Comparison of ENCODE assay signal across 8 mouse cellular contexts in genomic region chr14:41013143-41013542, GRCm38 (mm10). TPM values are rescaled to one million over a fixed set of nuclear protein-coding genes. Genes with fewer than 3 reads are reported as not detected.
DNase-seq lines count a peak whose midpoint lies in the region; ATAC-seq lines count a peak whose summit lies in the region.

No protein-coding gene starts in this region.

- no peak for ATAC-seq in kidney, embryonic 14.5 days (ENCODE audit: low FRiP score, low TSS enrichment)
- ATAC-seq in common myeloid progenitor, adult 5-6 weeks (replicated peaks; ENCODE audit: low read depth, poor library complexity, severe bottlenecking), result peak; percentile 23; the same call in 1 of the 2 replicates
- 0 out of 2 replicates have a peak, but pooled peaks have one; percentile 0 for ATAC-seq in hindbrain, embryonic 15.5 days (ENCODE audit: low FRiP score, low read depth)
- peak; percentile 7; the same call in 1 of the 2 replicates for ATAC-seq in midbrain, embryonic 13.5 days

- DNase-seq in kidney, postnatal 4 days, result no peak
- DNase-seq in thymus, postnatal 10 days (ENCODE audit: low spot score in 2 of 2), result no peak
- no peak for DNase-seq in MN1 (ENCODE audit: low spot score)
- no peak for DNase-seq in yolk sac, embryonic 10.5 days (ENCODE audit: low spot score)

- H3K4me3 ChIP-seq in kidney, embryonic 14.5 days (ENCODE audit: low read length), result peak overlapping the region; percentile 53
- peak overlapping the region; percentile 71 for H3K4me3 ChIP-seq in hindbrain, embryonic 15.5 days
- peak overlapping the region; percentile 65 for H3K4me3 ChIP-seq in midbrain, embryonic 13.5 days (replicated peaks)

- no peaks in the 10 kb centered on the region for H3K9me3 ChIP-seq in kidney, embryonic 14.5 days (ENCODE audit: control insufficient read depth, low read length)
- H3K9me3 ChIP-seq in hindbrain, embryonic 15.5 days, result no peaks in the 10 kb centered on the region
- H3K9me3 ChIP-seq in midbrain, embryonic 13.5 days, result no peaks in the 10 kb centered on the region

- H3K4me2 ChIP-seq in kidney, embryonic 14.5 days (replicated peaks; ENCODE audit: low read depth, low read length), result peak overlapping the region; percentile 72
- peak overlapping the region; percentile 82 for H3K4me2 ChIP-seq in hindbrain, embryonic 15.5 days
- peak overlapping the region; percentile 78 for H3K4me2 ChIP-seq in midbrain, embryonic 13.5 days (replicated peaks)

- no peaks in the 10 kb centered on the region for H3K36me3 ChIP-seq in kidney, embryonic 14.5 days (ENCODE audit: control insufficient read depth, insufficient read depth, low read length)
- no peaks in the 10 kb centered on the region for H3K36me3 ChIP-seq in hindbrain, embryonic 15.5 days
- no peaks in the 10 kb centered on the region for H3K36me3 ChIP-seq in midbrain, embryonic 13.5 days

- WGBS in kidney, embryonic 14.5 days, result 15% methylated on average over 9 of the region's 9 CpGs
- 23% methylated on average over 9 of the region's 9 CpGs for WGBS in hindbrain, embryonic 15.5 days
- WGBS in midbrain, embryonic 13.5 days, result 19% methylated on average over 9 of the region's 9 CpGs

- no peaks in the 10 kb centered on the region for H3K27me3 ChIP-seq in kidney, embryonic 14.5 days (ENCODE audit: control insufficient read depth, insufficient read depth, low read length)
- no peaks in the 10 kb centered on the region for H3K27me3 ChIP-seq in hindbrain, embryonic 15.5 days
- H3K27me3 ChIP-seq in midbrain, embryonic 13.5 days, result no peaks in the 10 kb centered on the region

- H3K4me1 ChIP-seq in kidney, embryonic 14.5 days (ENCODE audit: control insufficient read depth, insufficient read depth, low read length), result peaks cover 5% of the 10 kb centered on the region
- H3K4me1 ChIP-seq in hindbrain, embryonic 15.5 days (replicated peaks), result peaks cover 19% of the 10 kb centered on the region
- H3K4me1 ChIP-seq in midbrain, embryonic 13.5 days (replicated peaks), result peaks cover 14% of the 10 kb centered on the region

- no peak overlapping the region for H3K27ac ChIP-seq in kidney, embryonic 14.5 days (ENCODE audit: low read depth, low read length)
- H3K27ac ChIP-seq in hindbrain, embryonic 15.5 days (replicated peaks), result peak overlapping the region; percentile 90
- peak overlapping the region; percentile 81; the same call in 1 of the 2 replicates for H3K27ac ChIP-seq in midbrain, embryonic 13.5 days

- H3K9ac ChIP-seq in kidney, embryonic 14.5 days (ENCODE audit: low read depth, low read length), result peak overlapping the region; percentile 65
- peak overlapping the region; percentile 86 for H3K9ac ChIP-seq in hindbrain, embryonic 15.5 days
- H3K9ac ChIP-seq in midbrain, embryonic 13.5 days (replicated peaks), result peak overlapping the region; percentile 83

RNA-seq across cellular contexts. Expression of gene Fam213a, which starts 0.4 kb away (rescaled TPM):
- 108 and 112 TPM in 2 replicates for polyA plus RNA-seq in kidney, embryonic 14.5 days (2014; fragmentation: Nextera tagmentation; extraction: Ambion mirVana)
- total RNA-seq in common myeloid progenitor, adult 5-6 weeks (2017), result 26.4 and 32.5 TPM in 2 replicates
- polyA plus RNA-seq in hindbrain, embryonic 15.5 days (2015; fragmentation: Nextera tagmentation; extraction: Ambion mirVana), result 92.1 and 107 TPM in 2 replicates
- polyA plus RNA-seq in midbrain, embryonic 13.5 days (2015; fragmentation: Nextera tagmentation; extraction: Ambion mirVana), result 66.9 and 67.2 TPM in 2 replicates

RNA-seq across cellular contexts. Expression of gene Tspan14, which starts 46.5 kb away (rescaled TPM):
- polyA plus RNA-seq in kidney, embryonic 14.5 days (2014; fragmentation: Nextera tagmentation; extraction: Ambion mirVana), result 67.4 and 118 TPM in 2 replicates
- total RNA-seq in common myeloid progenitor, adult 5-6 weeks (2017), result 46.6 and 49.2 TPM in 2 replicates
- 61.1 and 61.7 TPM in 2 replicates for polyA plus RNA-seq in hindbrain, embryonic 15.5 days (2015; fragmentation: Nextera tagmentation; extraction: Ambion mirVana)
- 79.7 and 80.4 TPM in 2 replicates for polyA plus RNA-seq in midbrain, embryonic 13.5 days (2015; fragmentation: Nextera tagmentation; extraction: Ambion mirVana)

RNA-seq across cellular contexts. Expression of gene Dydc2, which starts 55.9 kb away (rescaled TPM):
- 0.33 TPM in 1 of 2 replicates, not detected in the other for polyA plus RNA-seq in kidney, embryonic 14.5 days (2014; fragmentation: Nextera tagmentation; extraction: Ambion mirVana)
- not detected in 2 replicates for total RNA-seq in common myeloid progenitor, adult 5-6 weeks (2017)
- polyA plus RNA-seq in hindbrain, embryonic 15.5 days (2015; fragmentation: Nextera tagmentation; extraction: Ambion mirVana), result 1.0 and 1.5 TPM in 2 replicates
- polyA plus RNA-seq in midbrain, embryonic 13.5 days (2015; fragmentation: Nextera tagmentation; extraction: Ambion mirVana), result 0.40 TPM in 1 of 2 replicates, not detected in the other

RNA-seq across cellular contexts. Expression of gene Dydc1, which starts 59.6 kb away (rescaled TPM):
- not detected in 2 replicates for polyA plus RNA-seq in kidney, embryonic 14.5 days (2014; fragmentation: Nextera tagmentation; extraction: Ambion mirVana)
- total RNA-seq in common myeloid progenitor, adult 5-6 weeks (2017), result not detected in 2 replicates
- not detected in 2 replicates for polyA plus RNA-seq in hindbrain, embryonic 15.5 days (2015; fragmentation: Nextera tagmentation; extraction: Ambion mirVana)
- not detected in 2 replicates for polyA plus RNA-seq in midbrain, embryonic 13.5 days (2015; fragmentation: Nextera tagmentation; extraction: Ambion mirVana)
